Mouse (Mus musculus) MEL (cell line): ENCODE results near the gene Acad11. TPM values are rescaled to one million over a fixed set of nuclear protein-coding genes. Genes with fewer than 3 reads are reported as not detected.

Source experiments
- DNase-seq: peaks from one replicate; pipeline ENCODE4 v3.0.0; 2011; ENCODE audit warnings: low read depth, low spot score
- H3K27ac ChIP-seq: 2 replicates; pipeline ENCODE4 v1.5.1; 2012; ENCODE audit warnings: low read depth, mild to moderate bottlenecking, control low read depth, low read length, moderate library complexity; ENCODE audit not compliant: control insufficient read depth
- H3K27me3 ChIP-seq, 2 experiments: fragments of 150-350 bp in 1 of 2; sonication (generic) in 1 of 2; 2 replicates each; pipeline ENCODE4 v1.6.1; 2012; ENCODE audit warnings: low read length in 2 of 2, mild to moderate bottlenecking in 2 of 2, improper control_type of control experiment in 1 of 2, moderate library complexity in 1 of 2; ENCODE audit not compliant: insufficient read depth in 2 of 2, control insufficient read depth in 1 of 2
- H3K36me3 ChIP-seq, 2 experiments: 2 replicates each; pipeline ENCODE4 v1.6.1; 2012 to 2014; ENCODE audit warnings: low read length in 2 of 2, improper control_type of control experiment in 1 of 2, inconsistent platforms in 1 of 2, mild to moderate bottlenecking in 1 of 2; ENCODE audit not compliant: insufficient read depth in 2 of 2, control insufficient read depth in 1 of 2
- H3K4me1 ChIP-seq, 2 experiments: fragments of 150-350 bp in 1 of 2; sonication (generic) in 1 of 2; 2 replicates each; pipeline ENCODE4 v1.6.1; 2012; ENCODE audit warnings: low read length in 2 of 2, improper control_type of control experiment in 1 of 2, mild to moderate bottlenecking in 1 of 2; ENCODE audit not compliant: insufficient read depth in 2 of 2, control insufficient read depth in 1 of 2
- H3K4me3 ChIP-seq, 2 experiments: fragments of 150-350 bp in 1 of 2; sonication (generic) in 1 of 2; 2 replicates each; pipeline ENCODE4 v1.5.1; 2012; ENCODE audit warnings: low read depth in 2 of 2, low read length in 2 of 2, mild to moderate bottlenecking in 2 of 2, moderate library complexity in 2 of 2, control low read depth in 1 of 2, improper control_type of control experiment in 1 of 2; ENCODE audit not compliant: control insufficient read depth in 1 of 2, insufficient read depth in 1 of 2
- H3K79me2 ChIP-seq: 2 replicates; pipeline ENCODE4 v1.6.1; 2012; ENCODE audit warnings: mild to moderate bottlenecking, low read length, moderate library complexity; ENCODE audit not compliant: control insufficient read depth, poor library complexity, insufficient read depth
- H3K9ac ChIP-seq: 2 replicates; pipeline ENCODE4 v1.6.1; 2012; ENCODE audit warnings: low read depth, mild to moderate bottlenecking, control low read depth, low read length, moderate library complexity; ENCODE audit not compliant: control insufficient read depth, poor library complexity, severe bottlenecking
- H3K9me3 ChIP-seq: fragments of 150-350 bp; sonication (generic); replicated peaks from 2 replicates; pipeline ENCODE4 v1.6.1; 2012; ENCODE audit warnings: mild to moderate bottlenecking, low read length, improper control_type of control experiment, moderate library complexity; ENCODE audit not compliant: insufficient read depth
- CHD1 ChIP-seq: IDR thresholded peaks from 2 replicates; pipeline ENCODE4 v1.6.1; 2012; ENCODE audit warnings: low read depth, mild to moderate bottlenecking, inconsistent platforms, low read length, improper control_type of control experiment
- CTCF ChIP-seq, 3 experiments: IDR thresholded peaks in 2 of 3; conservative IDR thresholded peaks in 1 of 3; 2 replicates each; pipeline ENCODE4 v1.5.1; 2011 to 2012; ENCODE audit warnings: low read length in 3 of 3, low read depth in 2 of 3, mild to moderate bottlenecking in 2 of 3, improper control_type of control experiment in 1 of 3, inconsistent platforms in 1 of 3, mixed read lengths in 1 of 3, moderate library complexity in 1 of 3; ENCODE audit not compliant: control insufficient read depth in 1 of 3, insufficient read depth in 1 of 3, poor library complexity in 1 of 3, severe bottlenecking in 1 of 3
- E2F4 ChIP-seq: IDR thresholded peaks from 2 replicates; pipeline ENCODE4 v1.6.1; 2011; ENCODE audit warnings: low read depth, low read length, improper control_type of control experiment, borderline replicate concordance
- ELF1 ChIP-seq: IDR thresholded peaks from 2 replicates; pipeline ENCODE4 v1.6.1; 2014; ENCODE audit warnings: low read depth, mild to moderate bottlenecking, inconsistent platforms, low read length, improper control_type of control experiment, moderate library complexity
- EP300 ChIP-seq, 2 experiments: IDR thresholded peaks; 2 replicates each; pipeline ENCODE4 v1.6.1; 2011; ENCODE audit warnings: improper control_type of control experiment in 2 of 2, low read length in 2 of 2, low read depth in 1 of 2, mild to moderate bottlenecking in 1 of 2
- ETS1 ChIP-seq: IDR thresholded peaks from 2 replicates; pipeline ENCODE4 v1.6.1; 2012; ENCODE audit warnings: low read depth, mild to moderate bottlenecking, inconsistent platforms, low read length, improper control_type of control experiment, moderate library complexity
- GABPA ChIP-seq: IDR thresholded peaks from 2 replicates; pipeline ENCODE4 v1.6.1; 2012; ENCODE audit warnings: low read depth, mild to moderate bottlenecking, inconsistent platforms, low read length, improper control_type of control experiment, moderate library complexity
- JUND ChIP-seq: IDR thresholded peaks from 2 replicates; pipeline ENCODE4 v1.6.1; 2011; ENCODE audit warnings: low read depth, mild to moderate bottlenecking, improper control_type of control experiment, low read length
- MAZ ChIP-seq: IDR thresholded peaks from 2 replicates; pipeline ENCODE4 v1.6.1; 2012; ENCODE audit warnings: low read depth, mild to moderate bottlenecking, inconsistent platforms, low read length, improper control_type of control experiment
- MYB ChIP-seq: IDR thresholded peaks from 2 replicates; pipeline ENCODE4 v1.6.1; 2011; ENCODE audit warnings: mild to moderate bottlenecking, low read depth, low read length, improper control_type of control experiment
- NRF1 ChIP-seq: IDR thresholded peaks from 2 replicates; pipeline ENCODE4 v1.6.1; 2014; ENCODE audit warnings: low read depth, mild to moderate bottlenecking, inconsistent platforms, low read length, improper control_type of control experiment, moderate library complexity; ENCODE audit not compliant: poor library complexity, insufficient read depth, severe bottlenecking
- POLR2A ChIP-seq, 2 experiments: IDR thresholded peaks; 2 replicates each; pipeline ENCODE4 v1.6.1; 2011 to 2012; ENCODE audit warnings: low read length in 2 of 2, mild to moderate bottlenecking in 2 of 2, control low read depth in 1 of 2, improper control_type of control experiment in 1 of 2, low read depth in 1 of 2, moderate library complexity in 1 of 2; ENCODE audit not compliant: control insufficient read depth in 1 of 2, insufficient read depth in 1 of 2, poor library complexity in 1 of 2
- RAD21 ChIP-seq: IDR thresholded peaks from 2 replicates; pipeline ENCODE4 v1.6.1; 2011; ENCODE audit warnings: mild to moderate bottlenecking, low read depth, low read length, improper control_type of control experiment
- RCOR1 ChIP-seq: IDR thresholded peaks from 2 replicates; pipeline ENCODE4 v1.6.1; 2012; ENCODE audit warnings: low read depth, mild to moderate bottlenecking, inconsistent platforms, low read length, improper control_type of control experiment
- SMC3 ChIP-seq: IDR thresholded peaks from 2 replicates; pipeline ENCODE4 v1.6.1; 2011; ENCODE audit warnings: low read depth, low read length, improper control_type of control experiment
- TBP ChIP-seq: IDR thresholded peaks from 2 replicates; pipeline ENCODE4 v1.8.0; 2011; ENCODE audit warnings: low read depth, low read length, improper control_type of control experiment
- USF2 ChIP-seq, 2 experiments: IDR thresholded peaks; 2 replicates each; pipeline ENCODE4 v1.6.1; 2011 to 2012; ENCODE audit warnings: improper control_type of control experiment in 2 of 2, low read length in 2 of 2, borderline replicate concordance in 1 of 2, inconsistent platforms in 1 of 2, low read depth in 1 of 2, mild to moderate bottlenecking in 1 of 2; ENCODE audit not compliant: insufficient read depth in 1 of 2
- ZC3H11A ChIP-seq: IDR thresholded peaks from 2 replicates; pipeline ENCODE4 v1.6.1; 2012; ENCODE audit warnings: low read depth, mild to moderate bottlenecking, inconsistent platforms, low read length, improper control_type of control experiment
- ZMIZ1 ChIP-seq: IDR thresholded peaks from 2 replicates; pipeline ENCODE4 v1.6.1; 2012; ENCODE audit warnings: low read depth, mild to moderate bottlenecking, inconsistent platforms, low read length, improper control_type of control experiment, moderate library complexity
- polyA plus RNA-seq, 2 experiments: library from polyadenylated mRNA; stranded (reverse) in 1 of 2; unstranded in 1 of 2; fragments of >175 nt in 1 of 2; fragments of >200 nt in 1 of 2; gene quantifications; 2 replicates each; pipeline versions ENCODE4 v1.2.1 to v1.2.4; 2012; ENCODE audit warnings: low replicate concordance in 2 of 2, low read depth in 1 of 2; ENCODE audit not compliant: insufficient read length in 2 of 2, insufficient read depth in 1 of 2, missing spikeins in 1 of 2
- total RNA-seq: library from RNA; depleted of rRNA; stranded (reverse); fragments of 300-350 nt; gene quantifications from 2 replicates; pipeline ENCODE4 v1.2.3, GENCODE M21; 2012

Acad11 gene
- total and polyA plus RNA-seq, 3 experiments, result 14.2 to 16.0 TPM; not detected in 1

DNA sequence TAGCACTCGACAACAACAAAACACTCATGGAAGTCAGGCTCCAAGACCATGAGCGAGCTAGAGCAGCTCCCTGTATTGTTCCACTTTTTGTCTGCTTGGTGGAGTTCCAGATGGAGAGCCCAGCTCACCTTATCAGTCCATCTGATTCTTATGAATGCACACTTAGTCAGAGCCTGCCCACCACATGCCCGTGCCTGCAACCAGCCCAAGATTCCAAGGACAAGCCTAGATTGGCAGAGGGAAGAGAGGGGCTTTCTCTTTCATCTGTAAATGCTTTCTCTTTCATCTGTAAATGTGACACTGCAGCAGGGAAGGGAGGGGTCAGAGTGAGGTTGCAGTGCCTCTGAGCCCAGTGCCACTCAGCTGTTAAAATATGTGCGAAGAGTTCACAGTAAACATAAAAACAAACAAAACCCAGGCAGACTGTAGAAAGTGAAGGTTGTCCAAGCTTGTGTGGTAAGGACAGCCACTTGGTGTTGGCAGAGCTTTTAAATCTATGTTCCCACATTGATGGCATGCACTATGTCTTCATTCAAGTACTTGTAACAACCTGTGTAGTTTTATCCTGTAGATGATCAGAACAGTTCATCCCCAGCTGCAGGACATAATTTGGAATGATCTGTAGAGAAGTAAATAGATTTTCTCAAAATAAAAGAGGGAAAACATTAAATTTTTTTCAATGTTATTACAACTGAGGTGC lies 22.7 kb downstream of the Acad11 start:
- Histone ChIP-seq H3K4me1 (no peaks in the 10 kb centered on the region), H3K9me3 (no peaks in the 10 kb centered on the region), H3K36me3 (peaks cover 0 to 2% of the 10 kb centered on the region in 2 experiments; a peak in 2 of 4 replicates), H3K27me3 (no peaks in the 10 kb centered on the region), H3K79me2 (no peaks in the 10 kb centered on the region), H3K27ac (no peak overlapping the region), H3K4me3 (no peak overlapping the region), H3K9ac (no peak overlapping the region)
- no peak for TF ChIP-seq MAZ
- TF ChIP-seq RCOR1, result no peak
- no peak for TF ChIP-seq RAD21
- TF ChIP-seq TBP, result no peak
- TF ChIP-seq MYB, result no peak
- no peak for TF ChIP-seq POLR2A (IDR thresholded peaks at IDR 0.05; ENCODE audit: control insufficient read depth in 1 of 2, insufficient read depth in 1 of 2, low read depth in 1 of 2, low read length in 2 of 2, poor library complexity in 1 of 2)
- no peak for TF ChIP-seq EP300 (IDR thresholded peaks at IDR 0.05; ENCODE audit: low read depth in 1 of 2, low read length in 2 of 2)
- no peak for TF ChIP-seq SMC3
- no peak for DNase-seq

DNA sequence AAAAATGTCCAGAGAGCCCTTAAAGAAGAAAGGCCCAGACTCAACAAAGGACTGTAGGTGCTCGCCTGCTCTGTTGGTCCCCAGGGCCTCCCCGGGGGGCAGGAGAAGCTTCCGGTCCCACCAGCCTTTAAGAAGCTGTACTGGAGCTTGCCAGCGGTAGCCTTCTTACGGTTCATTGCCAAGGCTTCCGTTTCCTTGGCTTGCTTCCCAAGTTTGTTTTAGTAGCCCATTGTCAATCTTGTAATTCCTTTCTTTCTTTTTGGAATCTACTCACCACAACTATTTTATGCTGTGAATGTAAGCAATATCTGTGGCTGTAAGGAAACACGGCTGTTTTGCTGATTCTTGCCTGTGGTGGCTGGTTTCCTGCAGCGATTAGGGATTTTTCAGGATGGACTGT lies 25.4 kb downstream of the Acad11 start:
- H3K27me3 ChIP-seq, result no peaks in the 10 kb centered on the region
- no peaks in the 10 kb centered on the region for H3K9me3 ChIP-seq
- no peak for DNase-seq
- no peaks in the 10 kb centered on the region for H3K79me2 ChIP-seq
- TF ChIP-seq ZMIZ1, result no peak
- TF ChIP-seq E2F4, result no peak
- no peak for TF ChIP-seq ZC3H11A
- TF ChIP-seq USF2 (IDR thresholded peaks at IDR 0.05; ENCODE audit: borderline replicate concordance in 1 of 2, insufficient read depth in 1 of 2, low read depth in 1 of 2, low read length in 2 of 2), result no peak
- no peak for TF ChIP-seq ELF1
- TF ChIP-seq JUND, result no peak
- no peak for TF ChIP-seq CTCF (IDR thresholded peaks at IDR 0.05 in 2 of 3, conservative IDR thresholded peaks at IDR 0.05 in 1 of 3; ENCODE audit: control insufficient read depth in 1 of 3, insufficient read depth in 1 of 3, low read depth in 2 of 3, low read length in 3 of 3, poor library complexity in 1 of 3, severe bottlenecking in 1 of 3)
- TF ChIP-seq NRF1, result no peak
- no peak for TF ChIP-seq CHD1
- no peak for TF ChIP-seq ETS1
- no peak for TF ChIP-seq GABPA
- no peak overlapping the region for H3K4me3 ChIP-seq
- H3K9ac ChIP-seq, result no peak overlapping the region
- peaks cover 0 to 2% of the 10 kb centered on the region in 2 experiments; a peak in 2 of 4 replicates for H3K36me3 ChIP-seq
- no peak overlapping the region for H3K27ac ChIP-seq
- H3K4me1 ChIP-seq, result no peaks in the 10 kb centered on the region
